Comparison of ENCODE assay signal across 8 mouse cellular contexts in the genomic region with DNA sequence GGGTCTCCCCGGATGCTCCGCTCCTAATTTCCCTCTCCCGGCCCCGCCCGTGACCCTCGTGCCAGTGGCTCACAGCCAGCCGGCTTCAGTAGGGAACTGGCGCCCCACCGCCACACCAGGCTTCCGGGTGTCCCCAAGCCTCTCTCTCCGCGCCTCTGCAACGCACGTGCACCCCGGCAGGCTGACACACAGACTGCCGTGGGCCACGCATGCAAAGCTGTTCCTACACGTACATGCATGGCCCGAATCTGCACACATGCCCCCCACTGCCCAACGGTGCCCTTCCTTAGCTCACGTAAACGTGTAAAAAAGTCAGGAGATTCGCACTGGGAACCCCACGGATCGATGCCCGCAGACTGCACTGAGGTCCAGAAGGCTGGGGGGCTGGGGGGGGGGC. TPM values are rescaled to one million over a fixed set of nuclear protein-coding genes. Genes with fewer than 3 reads are reported as not detected.
A peak's percentile ranks its signal among the peaks of the same experiment; 100 is the strongest.
DNase-seq lines count a peak whose midpoint lies in the region; ATAC-seq lines count a peak whose summit lies in the region.

No protein-coding gene starts in this region.

- WGBS in hindbrain, embryonic 14.5 days, result under 1% methylated on average over 26 of the region's 26 CpGs

- H3K9me3 ChIP-seq in hindbrain, embryonic 14.5 days (ENCODE audit: control insufficient read depth, low read length), result no peaks in the 10 kb centered on the region
- no peaks in the 10 kb centered on the region for H3K9me3 ChIP-seq in megakaryocyte, embryonic 14.5 days

- intact Hi-C loops in left cerebral cortex, postnatal 14 days (cut with DNase I), result no loop called here

- H3K4me1 ChIP-seq in hindbrain, embryonic 14.5 days (replicated peaks; ENCODE audit: control insufficient read depth, insufficient read depth, low read length), result peaks cover 11% of the 10 kb centered on the region; the same call in 1 of the 2 replicates
- peaks cover 84% of the 10 kb centered on the region for H3K4me1 ChIP-seq in megakaryocyte, embryonic 14.5 days

- peak overlapping the region; percentile 68 for H3K9ac ChIP-seq in hindbrain, embryonic 14.5 days

- H3K27me3 ChIP-seq in hindbrain, embryonic 14.5 days (ENCODE audit: control insufficient read depth, insufficient read depth, low read length), result peaks cover 16% of the 10 kb centered on the region
- H3K27me3 ChIP-seq in megakaryocyte, embryonic 14.5 days (replicated peaks), result no peaks in the 10 kb centered on the region

- H3K27ac ChIP-seq in hindbrain, embryonic 14.5 days, result no peak overlapping the region

- peak; percentile 43 for DNase-seq in MN1 (ENCODE audit: low spot score)
- DNase-seq in cerebellum, adult 18-20 months, result peak; percentile 32 to 46
- peak; percentile 53 for DNase-seq in gastrocnemius, adult 18-20 months (ENCODE audit: low spot score)
- no peak for DNase-seq in hindbrain, embryonic 14.5 days (ENCODE audit: low spot score)
- peak; percentile 61 to 71 for DNase-seq in left cerebral cortex, postnatal 14 days (ENCODE audit: low spot score in 2 of 2)
- peak; percentile 27 to 29 for DNase-seq in right cerebral cortex, postnatal 36 days (ENCODE audit: low spot score in 2 of 2)
- peak; percentile 24 for DNase-seq in yolk sac, embryonic 10.5 days (ENCODE audit: low spot score)

- peak; percentile 26 for ATAC-seq in hindbrain, embryonic 14.5 days (ENCODE audit: low FRiP score)

- peak overlapping the region; percentile 49 for H3K4me3 ChIP-seq in hindbrain, embryonic 14.5 days (replicated peaks; ENCODE audit: low read length)
- peak overlapping the region; percentile 93 for H3K4me3 ChIP-seq in megakaryocyte, embryonic 14.5 days (replicated peaks)

- H3K4me2 ChIP-seq in hindbrain, embryonic 14.5 days (replicated peaks), result peak overlapping the region; percentile 84

- no peaks in the 10 kb centered on the region for H3K36me3 ChIP-seq in hindbrain, embryonic 14.5 days (replicated peaks; ENCODE audit: control insufficient read depth, insufficient read depth)
- peaks cover 46% of the 10 kb centered on the region for H3K36me3 ChIP-seq in megakaryocyte, embryonic 14.5 days (replicated peaks; ENCODE audit: low read length)

RNA-seq across cellular contexts. Expression of a gene that starts 0.9 kb away (rescaled TPM):
- 1 to 10 TPM; 2.9 to 4.0 TPM for total RNA-seq in gastrocnemius, adult 18-20 months (2021)
- polyA plus RNA-seq in hindbrain, embryonic 14.5 days (2014; fragmentation: Nextera tagmentation; extraction: Ambion mirVana), result 3.2 and 3.4 TPM in 2 replicates
- 10 to 100 TPM; 11.5 to 16.7 TPM for total RNA-seq in left cerebral cortex, postnatal 14 days (2021)
- 78.6 and 106 TPM in 2 replicates for polyA plus RNA-seq in megakaryocyte, embryonic 14.5 days (2012; ENCODE audit: insufficient read depth, low replicate concordance)

RNA-seq across cellular contexts. Expression of a gene that starts 25.2 kb away (rescaled TPM):
- total RNA-seq in gastrocnemius, adult 18-20 months (2021), result not detected
- polyA plus RNA-seq in hindbrain, embryonic 14.5 days (2014; fragmentation: Nextera tagmentation; extraction: Ambion mirVana), result not detected in 2 replicates
- not detected for total RNA-seq in left cerebral cortex, postnatal 14 days (2021)
- not detected in 2 replicates for polyA plus RNA-seq in megakaryocyte, embryonic 14.5 days (2012; ENCODE audit: insufficient read depth, low replicate concordance)
